Mouse (Mus musculus): ENCODE data around the gene Csnk1d.
A peak's percentile ranks its signal among the peaks of the same experiment; 100 is the strongest.

Csnk1d gene

DNA sequence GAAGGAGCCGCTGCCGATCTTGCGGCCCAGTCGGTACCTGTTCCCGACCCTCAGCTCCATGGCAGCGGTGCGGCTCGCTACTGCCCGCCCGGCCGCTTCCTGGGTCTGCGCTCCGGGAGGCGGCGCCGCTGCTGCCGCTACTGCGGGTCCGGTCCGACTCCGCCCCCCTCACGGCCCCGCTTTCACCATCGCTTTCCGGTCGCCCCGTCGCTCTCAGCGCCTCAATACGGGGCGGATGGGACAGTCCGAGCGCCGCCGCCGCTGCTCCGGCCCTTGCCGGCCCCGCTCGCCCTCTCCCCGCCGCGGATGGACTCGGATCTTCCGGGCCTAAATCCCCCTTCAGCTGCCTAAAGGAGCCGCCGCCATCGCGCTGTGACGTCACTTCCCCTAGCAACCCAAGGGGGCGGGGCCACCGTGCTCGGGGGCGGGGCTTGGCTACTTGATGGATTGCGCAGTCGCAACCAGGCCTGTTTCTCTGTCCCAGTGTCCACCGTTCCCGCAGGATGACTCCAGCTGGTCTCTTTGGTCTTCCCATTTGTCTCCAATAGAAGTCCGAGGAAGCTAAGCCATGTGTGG lies at the start of gene Csnk1d:
TSS of gene Csnk1d (minus strand) at position 380 of the 576 bp plus-strand sequence.
- peak; percentile 97 for DNase-seq (ENCODE audit: low spot score)

DNA sequence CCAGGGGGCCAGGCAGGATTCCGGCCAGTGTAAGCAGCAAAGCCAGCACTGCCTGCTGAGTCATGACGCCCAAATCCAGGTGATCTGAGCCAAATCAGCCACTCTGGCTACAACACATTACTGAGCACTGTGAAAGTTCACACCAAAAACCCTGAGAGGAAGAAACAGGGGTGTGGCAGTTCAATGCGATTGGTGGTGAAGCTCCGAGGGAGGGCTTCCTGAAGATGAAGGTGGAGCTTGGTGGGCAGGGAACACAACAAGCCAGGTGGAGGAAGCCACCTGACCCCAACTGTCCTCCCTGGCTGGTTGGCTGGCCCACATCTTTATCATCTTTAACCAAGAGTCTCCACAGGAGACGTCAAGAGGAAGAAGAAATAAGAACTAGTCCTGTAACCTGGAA lies 48.2 kb upstream of the Csnk1d start, which contains the start of gene Cd7:
TSS of gene Cd7 (minus strand) at position 117 of the 400 bp plus-strand sequence.
- DNase-seq (ENCODE audit: low spot score): no peak

DNA sequence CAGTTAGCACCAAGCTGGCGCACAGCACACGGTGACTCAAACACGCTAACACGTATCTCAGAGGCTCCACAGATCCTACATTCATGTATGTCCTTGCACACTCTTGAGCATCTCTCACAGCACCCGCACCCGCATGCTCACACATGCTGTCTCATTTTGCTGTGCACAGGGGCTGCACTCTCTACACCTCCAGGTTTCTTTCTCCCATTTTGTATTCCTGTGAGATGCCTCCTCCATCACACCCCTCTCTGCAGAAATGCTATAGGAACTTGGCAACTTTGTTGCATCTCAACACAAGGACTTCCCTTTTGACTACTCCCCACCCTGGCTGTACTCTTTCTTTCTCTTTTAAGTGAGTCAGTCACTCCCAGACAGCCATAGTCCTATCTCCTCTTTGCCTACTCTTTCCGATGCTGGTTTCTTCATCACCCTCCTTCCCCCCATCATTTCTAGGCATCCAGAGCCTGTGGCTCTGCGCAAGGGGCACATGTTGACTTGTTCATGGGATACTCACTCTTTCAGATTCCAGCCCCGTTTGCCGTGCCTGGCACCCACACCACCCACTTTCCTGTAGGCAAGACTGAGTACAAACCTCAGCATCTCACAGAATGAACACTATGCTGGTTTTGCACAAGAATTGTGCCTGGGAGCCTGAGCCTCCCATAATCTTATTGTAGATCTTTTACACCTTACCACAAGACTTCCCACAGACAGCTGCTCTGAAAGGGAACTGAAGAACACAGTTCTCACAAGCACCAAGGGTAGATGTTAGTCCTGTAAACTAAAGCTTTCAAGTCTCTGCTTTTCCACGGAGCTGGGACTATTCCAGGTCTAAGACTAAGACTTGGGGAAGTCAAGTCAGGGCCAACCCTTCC lies 47.5 kb upstream of the Csnk1d start:
- no peak for DNase-seq (ENCODE audit: low spot score)

DNA sequence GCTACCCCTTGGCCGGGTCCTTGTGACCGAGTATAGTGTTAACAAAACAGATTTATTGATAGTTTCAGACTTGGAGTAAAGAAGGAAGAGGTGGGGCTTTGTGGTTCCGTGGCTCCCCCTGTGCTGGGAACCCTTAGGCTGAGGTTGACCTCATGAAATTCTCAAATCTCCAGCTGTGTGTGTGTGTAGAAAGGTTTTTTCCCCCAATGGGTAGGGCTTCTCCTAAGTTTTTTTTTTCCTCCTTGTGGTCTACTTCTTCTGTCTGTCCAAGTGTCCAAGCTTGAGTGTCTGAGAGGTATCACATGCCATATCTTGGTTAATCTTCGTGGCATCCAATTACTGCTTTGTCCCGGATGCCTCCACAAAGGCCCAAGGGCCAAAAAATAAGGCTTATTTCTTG lies 42.0 kb upstream of the Csnk1d start:
- no peak for DNase-seq (ENCODE audit: low spot score)

DNA sequence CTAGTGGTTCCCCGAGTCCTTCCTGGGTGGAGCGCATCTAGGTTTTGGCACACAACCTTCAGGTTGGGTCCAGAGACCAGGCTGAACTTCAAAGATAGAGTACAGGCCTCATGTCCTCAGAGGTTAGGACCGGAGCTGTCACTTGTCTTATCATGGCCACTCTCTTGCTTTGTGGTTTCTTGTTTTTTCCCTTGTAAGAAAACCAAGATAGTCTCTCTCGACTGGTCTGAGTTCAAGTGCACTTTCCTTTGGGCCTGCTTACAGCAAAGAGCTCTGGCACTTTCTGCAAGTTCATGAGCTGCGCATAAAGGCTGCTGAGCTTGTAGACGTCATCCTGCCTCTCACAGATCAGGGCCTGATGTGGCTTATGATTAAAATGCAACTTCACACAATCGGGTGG lies 36.1 kb upstream of the Csnk1d start:
- DNase-seq (ENCODE audit: low spot score): no peak

DNA sequence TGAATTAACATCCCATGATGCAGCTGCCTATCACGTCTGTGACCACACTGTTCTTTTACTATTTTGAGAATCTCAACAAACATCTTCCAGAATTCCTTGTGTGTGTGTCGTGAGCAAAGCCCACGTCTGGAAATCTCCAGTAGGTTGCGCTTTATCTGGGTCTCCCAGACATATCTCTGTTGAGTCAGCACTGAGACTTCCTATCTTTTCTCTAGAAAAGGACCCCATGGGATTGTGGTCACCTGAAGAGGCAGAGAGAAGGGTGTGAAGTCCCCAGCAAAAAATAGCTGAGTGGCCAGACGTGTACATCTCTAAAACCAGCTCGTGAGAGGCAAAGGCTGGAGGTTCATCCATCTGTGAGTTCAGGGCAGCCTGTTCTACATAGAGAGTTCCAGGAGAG lies 33.0 kb upstream of the Csnk1d start:
- no peak for DNase-seq (ENCODE audit: low spot score)

DNA sequence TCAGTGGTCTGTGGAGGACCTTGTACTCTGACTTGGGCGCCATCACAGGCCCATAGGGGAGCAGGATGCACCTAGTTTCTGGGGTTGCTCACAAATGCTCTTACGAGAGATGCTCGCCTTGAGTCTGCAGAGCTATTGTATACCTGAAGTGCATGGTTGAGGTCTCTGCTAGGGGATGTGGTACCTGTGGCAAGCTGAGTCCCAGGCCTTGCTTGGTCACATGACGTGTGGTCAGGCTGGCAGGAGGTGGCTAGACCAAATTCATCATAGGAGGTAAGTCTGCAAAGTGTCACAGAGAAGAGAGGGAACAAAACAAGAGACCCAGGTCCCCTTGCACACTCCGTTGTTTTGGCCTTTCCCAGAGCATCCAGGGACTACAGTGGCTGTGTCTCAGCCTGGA lies 28.4 kb upstream of the Csnk1d start:
- no peak for DNase-seq (ENCODE audit: low spot score)

DNA sequence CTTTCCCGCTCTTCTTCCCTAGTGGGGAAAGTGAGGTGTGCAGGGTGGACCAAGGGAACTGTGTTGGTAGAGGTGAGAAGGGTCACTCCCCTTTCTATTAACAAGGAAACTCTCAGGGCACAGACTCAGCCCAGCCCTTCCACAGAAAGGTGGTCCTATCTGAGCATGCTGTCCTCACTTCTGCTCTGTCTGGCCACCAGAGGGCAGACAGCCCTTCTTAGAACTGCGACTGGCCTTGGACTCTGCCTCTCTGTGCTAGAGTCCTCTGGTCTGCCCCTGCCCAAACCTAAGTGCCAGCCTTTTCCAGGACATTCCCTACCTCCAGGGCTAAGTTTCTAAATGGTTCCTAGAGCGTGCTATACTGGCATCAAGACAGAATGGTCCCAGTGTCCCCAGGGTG lies 26.6 kb upstream of the Csnk1d start:
- peak; percentile 80 for DNase-seq (ENCODE audit: low spot score)

DNA sequence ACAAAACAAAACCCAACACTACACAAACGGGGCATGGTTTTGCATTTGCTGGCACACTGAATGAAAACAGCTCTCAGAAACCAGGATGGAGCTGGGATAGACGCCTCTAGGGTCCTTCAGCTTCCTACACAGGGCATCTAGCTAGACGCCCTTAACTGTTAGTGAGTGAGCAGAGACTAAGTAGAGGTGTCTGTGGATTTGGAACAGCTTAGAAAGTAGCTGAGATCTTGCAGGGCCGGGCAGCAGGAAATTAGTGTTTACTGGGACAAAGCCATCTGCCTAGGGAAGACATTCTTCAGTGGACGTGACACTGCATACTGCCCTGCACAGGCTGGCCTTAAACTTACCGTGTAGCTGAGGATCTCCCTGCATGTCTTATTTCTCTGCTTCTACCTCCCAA lies 24.3 kb upstream of the Csnk1d start:
- no peak for DNase-seq (ENCODE audit: low spot score)

DNA sequence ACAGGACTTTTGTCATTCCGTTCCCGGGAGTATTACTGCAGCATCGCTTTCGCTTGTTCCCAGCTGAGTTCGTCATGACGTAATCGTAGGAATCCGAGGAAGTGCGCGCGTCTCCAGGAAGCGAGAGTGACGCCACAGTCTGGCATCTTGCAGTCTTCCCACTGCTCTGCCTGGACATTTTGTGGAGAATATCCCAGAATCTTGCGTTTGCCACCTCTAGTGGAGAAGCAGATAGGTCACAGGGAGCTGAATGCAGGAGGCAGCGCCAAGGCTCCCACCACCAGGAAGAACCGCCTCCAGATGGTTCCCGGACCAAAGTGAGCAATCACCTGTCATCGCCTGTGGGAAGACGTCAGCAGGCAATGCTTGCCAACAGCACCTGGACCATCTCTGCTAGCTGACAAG lies 23.8 kb upstream of the Csnk1d start:
- peak; percentile 22 for DNase-seq (ENCODE audit: low spot score)

DNA sequence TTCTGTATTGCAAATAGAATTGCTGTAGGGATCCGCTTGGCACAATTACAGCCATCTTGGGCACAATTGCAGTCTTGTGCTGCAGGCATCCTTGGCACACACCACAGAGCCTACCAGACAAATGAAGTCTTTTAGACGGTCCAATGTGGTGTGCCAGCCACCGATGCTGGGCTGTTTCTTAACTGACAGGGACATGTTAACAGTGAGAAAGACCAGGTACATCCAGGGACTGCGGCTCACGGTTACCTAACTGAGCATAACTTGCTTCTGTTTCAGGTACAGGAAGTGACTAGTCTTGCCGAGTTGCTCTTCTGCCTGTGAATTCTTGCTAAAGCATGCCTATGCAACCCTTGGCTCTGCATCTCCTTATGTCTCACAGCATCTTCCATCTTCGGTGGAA lies 22.5 kb upstream of the Csnk1d start:
- no peak for DNase-seq (ENCODE audit: low spot score)

DNA sequence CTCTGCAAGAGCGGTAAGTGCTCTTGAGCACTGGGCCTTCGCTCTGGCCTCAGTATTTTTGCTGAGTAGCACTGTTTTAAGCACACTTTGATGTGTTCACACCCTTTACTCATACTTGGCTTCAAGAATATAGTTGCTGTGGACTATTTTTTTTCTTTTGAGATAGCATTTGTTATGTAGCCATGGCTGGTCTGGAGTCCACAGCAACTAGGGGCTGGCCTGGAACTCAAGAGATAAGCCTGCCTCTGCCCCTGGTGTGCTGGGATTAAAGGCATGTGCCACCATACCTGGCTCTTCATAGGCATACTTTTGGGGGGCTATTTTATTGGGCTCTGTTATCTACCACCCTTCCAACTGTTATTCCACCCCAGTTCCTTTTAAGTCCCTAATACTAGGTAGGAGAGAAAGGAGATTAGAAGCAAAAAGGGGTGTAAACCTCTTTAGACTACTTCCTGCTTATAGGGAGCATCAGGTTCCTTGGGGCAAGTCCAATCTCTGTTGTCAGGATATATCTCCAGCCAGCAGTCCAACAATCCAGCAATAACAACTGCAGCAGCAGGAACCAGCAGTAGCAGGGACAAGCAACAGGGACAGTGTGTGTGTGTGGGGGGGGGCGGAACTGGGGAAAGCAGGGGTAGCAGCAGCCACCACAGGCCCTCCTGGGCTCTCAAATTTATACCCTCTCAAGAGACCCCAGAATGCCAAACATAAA lies 19.1 kb upstream of the Csnk1d start:
- no peak for DNase-seq (ENCODE audit: low spot score)

DNA sequence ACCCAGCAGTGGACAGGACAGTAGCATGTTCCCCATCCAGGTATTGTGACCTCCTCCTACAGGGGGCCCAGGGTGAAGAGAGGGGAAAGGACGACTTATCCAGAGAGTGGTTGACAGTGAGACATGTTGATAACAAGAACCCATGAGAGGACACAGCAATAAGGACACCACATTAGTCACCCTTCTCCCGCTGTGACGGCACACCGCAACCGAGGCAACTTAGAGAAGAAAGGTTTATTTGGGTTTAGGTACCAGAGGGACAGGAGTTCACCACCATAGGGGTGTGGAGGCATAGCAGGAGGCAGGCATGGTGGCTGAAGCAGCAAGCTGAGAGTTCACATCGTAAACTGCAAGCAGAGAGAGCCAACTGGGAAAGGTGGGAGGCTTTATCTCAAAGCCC lies 15.1 kb upstream of the Csnk1d start:
- DNase-seq (ENCODE audit: low spot score): no peak

DNA sequence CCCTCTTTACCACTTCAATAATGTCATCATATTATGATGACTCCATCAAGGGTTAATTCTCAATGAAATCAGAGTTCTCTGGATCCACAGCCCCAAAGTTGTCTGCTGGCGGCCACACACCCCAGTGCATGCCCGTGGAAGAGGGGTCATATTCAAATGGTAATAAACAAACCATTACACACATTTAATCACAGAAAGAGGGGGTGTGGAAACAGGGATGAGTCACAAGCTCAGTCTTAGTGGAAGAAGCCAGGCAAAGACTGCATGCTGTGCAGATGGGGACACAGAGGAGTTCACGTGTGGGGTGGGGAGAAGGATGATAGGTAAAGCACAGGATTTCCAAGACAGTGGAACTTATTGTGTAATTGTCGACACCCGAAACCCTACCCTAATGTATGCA lies 13.2 kb upstream of the Csnk1d start:
- DNase-seq (ENCODE audit: low spot score): no peak

DNA sequence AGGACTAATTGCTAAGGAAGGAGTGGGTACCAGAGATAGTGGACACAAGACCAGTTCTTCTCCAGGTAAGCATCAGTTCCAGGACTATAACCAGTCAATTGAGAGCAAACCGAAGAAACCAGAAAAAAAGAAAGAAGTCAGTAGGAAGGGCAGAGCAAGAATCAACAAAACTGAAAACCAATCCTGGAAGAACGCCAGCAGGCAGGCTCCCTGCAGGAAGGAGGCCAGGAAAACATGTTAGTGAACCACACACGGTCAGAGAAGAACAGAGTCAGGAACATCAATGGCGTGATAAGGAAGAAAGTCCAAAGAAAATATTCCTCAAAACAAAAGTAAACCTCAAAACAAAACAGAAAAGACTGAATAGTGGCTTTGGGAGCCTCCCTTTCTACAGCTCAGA lies 10.8 kb upstream of the Csnk1d start:
- no peak for DNase-seq (ENCODE audit: low spot score)

DNA sequence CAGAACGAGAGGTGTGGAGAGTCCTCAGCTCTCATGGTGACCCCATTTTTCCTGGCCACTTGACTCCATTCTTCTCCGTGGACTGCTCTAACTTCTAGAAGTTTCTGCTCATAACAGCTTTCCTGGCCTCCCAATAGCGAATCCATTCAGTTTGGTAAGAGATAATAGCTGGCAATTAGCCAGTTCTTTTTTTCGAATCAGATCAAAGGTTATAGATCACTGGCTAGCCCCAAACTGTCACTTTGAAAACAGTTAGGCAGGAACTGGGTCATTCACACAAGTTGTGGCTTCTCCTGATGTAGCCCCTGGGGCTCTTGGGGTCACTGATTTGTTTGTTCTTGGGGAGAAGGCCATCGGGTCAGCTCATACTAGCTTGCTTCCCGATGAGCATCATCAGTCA lies 3.6 kb upstream of the Csnk1d start:
- DNase-seq (ENCODE audit: low spot score): no peak

DNA sequence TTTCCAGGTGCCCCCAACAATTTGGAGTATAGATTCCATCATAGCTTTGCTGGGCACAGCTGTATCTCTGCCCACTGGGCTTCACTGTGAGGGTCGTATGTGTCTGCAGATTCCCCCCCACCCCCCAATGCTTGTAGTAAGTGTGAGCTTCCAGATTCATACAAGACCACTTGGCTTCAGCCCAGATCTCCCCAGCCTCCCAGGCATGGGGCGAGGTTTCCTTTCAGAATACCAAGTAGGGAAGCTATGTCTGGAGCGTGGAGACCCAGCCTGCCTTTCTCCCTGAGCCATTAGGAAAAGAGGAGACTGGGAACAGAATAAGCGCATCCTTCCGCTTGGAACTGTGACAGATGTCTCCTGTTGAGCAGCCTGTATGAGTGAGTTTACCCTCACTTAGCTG lies 2.5 kb upstream of the Csnk1d start:
- no peak for DNase-seq (ENCODE audit: low spot score)

DNA sequence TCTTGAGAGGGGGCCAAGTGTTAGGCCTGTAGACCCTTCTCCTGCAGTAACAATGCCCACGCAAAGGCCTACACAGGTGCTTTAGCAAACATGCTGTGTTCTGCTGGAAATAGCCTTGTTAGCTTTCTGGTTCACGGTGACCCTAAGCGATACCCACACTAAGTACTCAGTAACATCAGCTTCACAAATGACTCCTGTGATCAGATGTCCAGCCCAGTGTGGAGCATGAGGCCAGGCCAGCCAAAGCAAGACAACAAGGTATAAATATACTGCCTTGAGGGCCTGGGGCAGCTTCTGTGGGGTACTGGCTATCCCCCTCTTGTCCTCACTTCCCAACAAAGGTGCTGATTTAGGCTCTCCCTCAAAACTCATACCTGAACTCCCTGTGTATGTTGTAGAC lies 1.9 kb upstream of the Csnk1d start:
- no peak for DNase-seq (ENCODE audit: low spot score)

DNA sequence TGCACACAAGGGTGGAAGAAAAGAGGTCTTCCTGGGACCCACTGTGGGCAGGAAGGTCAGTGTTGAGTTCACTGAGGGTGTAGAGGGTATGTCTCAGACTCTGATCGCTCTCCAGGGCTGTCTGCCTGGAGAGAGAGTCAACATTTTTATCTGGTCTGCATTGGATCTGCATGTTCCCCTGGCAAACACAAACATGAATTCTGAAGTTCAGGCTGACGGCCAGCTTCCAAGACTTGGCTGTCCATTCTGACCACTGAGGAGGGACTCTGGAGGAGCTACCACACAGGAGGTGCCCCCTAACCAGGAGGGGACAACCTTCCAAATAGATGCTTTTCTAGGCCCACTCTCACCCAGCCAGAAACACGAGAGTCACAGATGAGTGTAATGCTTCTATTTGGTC lies 661 bp upstream of the Csnk1d start:
- DNase-seq (ENCODE audit: low spot score): no peak

DNA sequence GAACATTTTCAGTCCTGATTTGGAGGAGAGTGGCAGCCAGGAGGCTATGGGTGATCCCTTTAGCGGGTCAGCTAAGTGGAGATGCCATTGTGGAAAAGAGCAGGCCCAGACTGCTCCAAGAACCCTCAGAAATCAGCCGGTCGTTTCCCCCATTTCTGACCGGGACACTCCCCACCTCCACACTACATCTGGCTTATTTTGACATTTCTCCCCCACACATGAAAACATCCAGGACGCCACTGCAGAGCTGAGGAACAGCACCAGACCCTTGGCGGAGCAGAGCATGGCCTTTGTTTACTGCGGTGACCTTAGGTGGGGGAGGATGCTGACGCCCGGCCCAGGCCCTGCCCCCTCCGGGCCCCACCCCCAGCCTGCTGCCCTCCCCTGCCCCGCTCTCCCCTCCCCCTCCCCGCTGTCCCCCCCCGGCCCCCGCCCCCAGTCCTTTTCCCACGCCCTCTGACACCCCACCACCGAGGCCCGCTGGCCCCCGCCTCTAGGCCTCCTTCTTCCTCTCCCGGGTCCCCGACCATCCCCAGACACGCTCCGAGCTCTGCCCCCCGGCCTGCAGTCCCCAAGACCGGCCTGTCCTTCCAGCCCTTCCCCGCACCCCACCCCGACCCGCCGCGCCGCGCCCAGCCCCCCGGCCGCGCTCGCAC lies 876 bp downstream of the Csnk1d start:
- peak; percentile 63 for DNase-seq (ENCODE audit: low spot score)

DNA sequence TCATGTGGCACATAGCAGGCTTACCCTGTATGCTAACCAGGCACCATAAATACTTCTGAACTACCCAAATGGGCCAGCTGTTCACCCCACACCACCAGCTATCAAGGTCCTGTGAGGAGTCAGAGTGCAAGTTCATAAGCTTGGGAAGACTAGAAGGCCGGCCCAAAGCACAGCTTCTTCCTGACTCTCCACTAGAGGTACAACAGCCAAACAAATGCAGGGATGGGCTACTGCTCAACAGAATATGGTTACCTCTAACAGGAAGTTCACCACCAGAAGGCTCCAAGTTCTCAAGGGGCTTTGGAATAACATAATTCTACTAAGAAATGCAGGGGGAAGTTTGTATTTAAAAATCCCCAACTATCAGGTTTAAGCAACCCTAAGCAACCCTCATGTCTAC lies 1.6 kb downstream of the Csnk1d start:
- DNase-seq (ENCODE audit: low spot score): no peak

DNA sequence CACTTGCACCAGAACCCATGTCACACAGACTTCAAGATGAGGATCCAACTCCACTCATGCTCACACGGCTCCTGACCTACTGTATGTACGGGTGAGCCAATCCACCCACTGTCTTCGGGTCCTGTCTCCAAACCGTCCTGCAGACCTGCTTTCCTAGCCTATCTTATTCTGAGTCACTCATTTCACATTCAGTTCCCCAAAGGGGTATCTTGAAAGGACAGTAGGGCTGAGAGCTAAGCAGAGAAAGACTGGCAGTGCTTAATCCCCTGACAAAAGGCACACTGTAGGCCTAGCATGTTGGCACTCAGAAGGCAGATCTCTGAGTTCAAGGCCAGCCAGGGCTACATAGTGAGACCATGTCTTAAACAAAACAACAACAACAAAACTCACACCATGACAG lies 2.7 kb downstream of the Csnk1d start:
- no peak for DNase-seq (ENCODE audit: low spot score)

DNA sequence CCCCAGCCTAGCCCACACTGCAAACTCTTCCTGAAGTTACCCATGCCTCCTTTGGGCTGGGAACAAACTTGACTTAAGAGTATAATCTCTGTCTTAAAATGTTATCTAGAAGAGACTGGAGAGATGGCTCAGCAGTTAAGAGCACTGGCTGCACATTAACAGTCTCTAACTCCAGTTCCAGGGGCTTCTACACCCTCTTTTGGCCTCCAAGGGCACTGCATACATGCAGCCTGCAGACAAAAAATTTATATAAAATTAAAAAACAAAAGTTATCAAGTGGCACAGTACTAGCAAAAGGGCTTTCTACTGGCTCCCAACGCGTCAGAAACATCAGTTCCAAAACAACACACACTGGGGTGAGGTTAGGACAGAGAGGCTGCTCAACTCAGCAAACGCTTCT lies 3.5 kb downstream of the Csnk1d start:
- DNase-seq (ENCODE audit: low spot score): no peak
